Mouse (Mus musculus) bone marrow macrophage, adult 2 months (primary cell): ENCODE data around the gene Ttf2.

ENCODE experiments used
- CTCF ChIP-seq: IDR thresholded peaks from 2 replicates; pipeline ENCODE4 v1.5.1; 2012; ENCODE audit warnings: low read depth, mild to moderate bottlenecking, low read length, moderate library complexity
- POLR2A ChIP-seq: IDR thresholded peaks from 2 replicates; pipeline ENCODE4 v1.6.1; 2012; ENCODE audit warnings: mild to moderate bottlenecking, low read depth, low read length, borderline replicate concordance

DNA sequence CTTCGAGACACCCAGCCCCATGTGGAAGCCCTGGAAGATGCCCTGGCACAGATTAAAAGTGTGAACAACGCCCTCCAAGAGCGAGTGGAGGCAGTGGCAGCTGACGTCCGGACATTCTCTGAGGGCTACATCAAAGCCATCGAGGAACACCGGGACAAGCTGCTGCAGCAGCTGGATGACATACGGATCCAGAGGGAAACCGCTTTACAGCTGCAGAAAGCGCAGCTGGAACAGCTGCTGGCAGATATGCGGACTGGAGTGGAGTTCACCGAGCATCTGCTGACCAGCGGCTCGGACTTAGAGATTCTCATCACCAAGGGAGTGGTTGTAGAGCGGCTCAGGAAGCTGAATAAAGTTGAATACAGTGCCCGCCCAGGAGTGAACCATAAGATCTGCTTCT lies 44.3 kb downstream of the Ttf2 start:
- TF ChIP-seq CTCF: no peak
- TF ChIP-seq POLR2A: no peak
